Mouse (Mus musculus) erythroblast, adult 5-6 weeks (primary cell): ENCODE data around the gene Olfr985. TPM values are rescaled to one million over a fixed set of nuclear protein-coding genes. Genes with fewer than 3 reads are reported as not detected.

Experiments used
- ATAC-seq: replicated peaks from 2 replicates; pipeline ENCODE4 v1.8.0; 2016; ENCODE audit warnings: moderate number of reproducible peaks, mild to moderate bottlenecking, moderate TSS enrichment, inconsistent platforms; ENCODE audit not compliant: poor library complexity, low FRiP score, severe bottlenecking
- total RNA-seq, 2 experiments: library from RNA; stranded (forward) in 1 of 2; stranded (reverse) in 1 of 2; fragments of 150-400 nt in 1 of 2; fragments of 200-764, 138-1000 nt in 1 of 2; gene quantifications; 2 replicates each; pipeline versions ENCODE4 v1.2.3 to v1.2.4; 2015 to 2017; ENCODE audit warnings: low replicate concordance in 2 of 2

The Olfr985 gene
- not detected in 2 replicates for total RNA-seq (2015; ENCODE audit: low replicate concordance)
- not detected in 2 replicates for total RNA-seq (2017; ENCODE audit: low replicate concordance)

GRCm38 (mm10) chr9:40130084-40130483 lies at the start of gene Olfr985:
TSS of gene Olfr985 (minus strand) at chr9:40130184.
- ATAC-seq = no peak

- no peak for ATAC-seq
These were observed 47.0 kb upstream of the Olfr985 start for GRCm38 (mm10) chr9:40177017-40177416.

GRCm38 (mm10) chr9:40166446-40166845 lies 36.5 kb upstream of the Olfr985 start:
- no peak for ATAC-seq

- no peak for ATAC-seq
These were observed 25.2 kb upstream of the Olfr985 start for GRCm38 (mm10) chr9:40155118-40155644.

- no peak for ATAC-seq
These were observed 11.6 kb upstream of the Olfr985 start for GRCm38 (mm10) chr9:40141544-40141943.

GRCm38 (mm10) chr9:40139484-40139883 lies 9.5 kb upstream of the Olfr985 start:
- no peak for ATAC-seq

- no peak for ATAC-seq
These were observed 7.2 kb upstream of the Olfr985 start for GRCm38 (mm10) chr9:40136987-40137688.

- no peak for ATAC-seq
These were observed 572 bp upstream of the Olfr985 start for GRCm38 (mm10) chr9:40130556-40130955.

GRCm38 (mm10) chr9:40117287-40117659 lies 12.7 kb downstream of the Olfr985 start:
- ATAC-seq = no peak

- ATAC-seq = no peak
These were observed 13.2 kb downstream of the Olfr985 start for GRCm38 (mm10) chr9:40116645-40117286.

GRCm38 (mm10) chr9:40114106-40114505 lies 15.9 kb downstream of the Olfr985 start, which contains the start of gene Olfr984:
TSS of gene Olfr984 (minus strand) at chr9:40114206.
- ATAC-seq = no peak

- ATAC-seq = no peak
These were observed 35.2 kb downstream of the Olfr985 start for GRCm38 (mm10) chr9:40094769-40095168.

- no peak for ATAC-seq
These were observed 36.5 kb downstream of the Olfr985 start, which contains the start of gene Olfr983 for GRCm38 (mm10) chr9:40093495-40093894. TSS of gene Olfr983 (minus strand) at chr9:40093595.

Other genes with a start within 250 kb of the Olfr985 start
- not detected in 2 replicates for gene Olfr229, start 222.8 kb downstream of the Olfr985 start, total RNA-seq (2015; ENCODE audit: low replicate concordance)
- not detected in 2 replicates for gene Olfr229, start 222.8 kb downstream of the Olfr985 start, total RNA-seq (2017; ENCODE audit: low replicate concordance)
- not detected in 2 replicates for gene Olfr974, start 192.7 kb downstream of the Olfr985 start, total RNA-seq (2015; ENCODE audit: low replicate concordance)
- gene Olfr974, start 192.7 kb downstream of the Olfr985 start, total RNA-seq (2017; ENCODE audit: low replicate concordance) = not detected in 2 replicates
- gene Olfr975, start 178.1 kb downstream of the Olfr985 start, total RNA-seq (2015; ENCODE audit: low replicate concordance) = not detected in 2 replicates
- 0.09 TPM in 1 of 2 replicates, not detected in the other for gene Olfr975, start 178.1 kb downstream of the Olfr985 start, total RNA-seq (2017; ENCODE audit: low replicate concordance)
- gene Olfr976, start 169.1 kb downstream of the Olfr985 start, total RNA-seq (2015; ENCODE audit: low replicate concordance) = not detected in 2 replicates
- gene Olfr976, start 169.1 kb downstream of the Olfr985 start, total RNA-seq (2017; ENCODE audit: low replicate concordance) = not detected in 2 replicates
- gene Olfr978, start 138.1 kb downstream of the Olfr985 start, total RNA-seq (2015; ENCODE audit: low replicate concordance) = not detected in 2 replicates
- gene Olfr978, start 138.1 kb downstream of the Olfr985 start, total RNA-seq (2017; ENCODE audit: low replicate concordance) = not detected in 2 replicates
- gene Olfr979, start 126.7 kb downstream of the Olfr985 start, total RNA-seq (2015; ENCODE audit: low replicate concordance) = not detected in 2 replicates
- 0.17 TPM in 1 of 2 replicates, not detected in the other for gene Olfr979, start 126.7 kb downstream of the Olfr985 start, total RNA-seq (2017; ENCODE audit: low replicate concordance)
- not detected in 2 replicates for gene Olfr980, start 120.6 kb downstream of the Olfr985 start, total RNA-seq (2015; ENCODE audit: low replicate concordance)
- gene Olfr980, start 120.6 kb downstream of the Olfr985 start, total RNA-seq (2017; ENCODE audit: low replicate concordance) = not detected in 2 replicates
- not detected in 2 replicates for gene Olfr981, start 108.7 kb downstream of the Olfr985 start, total RNA-seq (2015; ENCODE audit: low replicate concordance)
- 0.26 TPM in 1 of 2 replicates, not detected in the other for gene Olfr981, start 108.7 kb downstream of the Olfr985 start, total RNA-seq (2017; ENCODE audit: low replicate concordance)
- gene Olfr982, start 56.4 kb downstream of the Olfr985 start, total RNA-seq (2015; ENCODE audit: low replicate concordance) = not detected in 2 replicates
- not detected in 2 replicates for gene Olfr982, start 56.4 kb downstream of the Olfr985 start, total RNA-seq (2017; ENCODE audit: low replicate concordance)
- gene Olfr983, start 36.6 kb downstream of the Olfr985 start, total RNA-seq (2015; ENCODE audit: low replicate concordance) = not detected in 2 replicates
- not detected in 2 replicates for gene Olfr983, start 36.6 kb downstream of the Olfr985 start, total RNA-seq (2017; ENCODE audit: low replicate concordance)
- gene Olfr984, start 16.0 kb downstream of the Olfr985 start, total RNA-seq (2015; ENCODE audit: low replicate concordance) = not detected in 2 replicates
- not detected in 2 replicates for gene Olfr984, start 16.0 kb downstream of the Olfr985 start, total RNA-seq (2017; ENCODE audit: low replicate concordance)
- 0.58 TPM in 1 of 2 replicates, not detected in the other for gene Tmem225, start 17.9 kb upstream of the Olfr985 start, total RNA-seq (2015; ENCODE audit: low replicate concordance)
- gene Tmem225, start 17.9 kb upstream of the Olfr985 start, total RNA-seq (2017; ENCODE audit: low replicate concordance) = not detected in 2 replicates
- 0.19 TPM in 1 of 2 replicates, not detected in the other for gene Olfr986, start 50.7 kb upstream of the Olfr985 start, total RNA-seq (2015; ENCODE audit: low replicate concordance)
- not detected in 2 replicates for gene Olfr986, start 50.7 kb upstream of the Olfr985 start, total RNA-seq (2017; ENCODE audit: low replicate concordance)
- not detected in 2 replicates for gene Zfp202, start 62.1 kb upstream of the Olfr985 start, total RNA-seq (2015; ENCODE audit: low replicate concordance)
- 0.42 TPM in 1 of 2 replicates, not detected in the other for gene Zfp202, start 62.1 kb upstream of the Olfr985 start, total RNA-seq (2017; ENCODE audit: low replicate concordance)
- gene Scn3b, start 139.0 kb upstream of the Olfr985 start, total RNA-seq (2015; ENCODE audit: low replicate concordance) = not detected in 2 replicates
- gene Scn3b, start 139.0 kb upstream of the Olfr985 start, total RNA-seq (2017; ENCODE audit: low replicate concordance) = not detected in 2 replicates